Mouse (Mus musculus): ENCODE data around the gene Sorcs2. TPM values are rescaled to one million over a fixed set of nuclear protein-coding genes. Genes with fewer than 3 reads are reported as not detected.

Sorcs2 gene
- polyA plus RNA-seq, 1 experiment from 2014 or later, result 11.1 TPM

DNA sequence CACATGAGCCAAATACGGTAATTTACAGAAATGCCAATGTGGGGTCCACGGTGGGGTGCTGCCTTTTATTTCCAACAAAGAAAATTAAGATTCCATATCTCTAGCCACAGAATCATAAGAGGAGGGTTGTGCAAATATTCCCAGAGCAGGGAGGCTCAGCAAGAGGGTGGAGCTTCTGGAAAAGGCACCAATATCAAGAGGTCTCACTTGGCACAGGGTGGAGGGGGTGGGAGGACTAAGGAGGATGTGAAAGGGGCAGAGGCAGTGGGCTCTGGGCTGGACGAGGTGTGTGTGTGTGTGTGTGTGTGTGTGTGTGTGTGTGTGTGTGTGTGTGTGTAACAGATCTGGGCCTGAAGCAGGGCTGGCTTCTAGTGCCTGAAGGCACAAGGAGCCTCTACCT lies 297.5 kb downstream of the Sorcs2 start:
- no peak overlapping the region for H3K4me2 ChIP-seq (ENCODE audit: low read depth, low read length)
- peaks cover 3% of the 10 kb centered on the region; the same call in 1 of the 2 replicates for H3K4me1 ChIP-seq (ENCODE audit: control insufficient read depth, insufficient read depth, low read length)
- no peaks in the 10 kb centered on the region for H3K27me3 ChIP-seq (ENCODE audit: control insufficient read depth, insufficient read depth, low read length)
- H3K27ac ChIP-seq (ENCODE audit: low read depth, low read length), result no peak overlapping the region
- H3K9me3 ChIP-seq (ENCODE audit: control insufficient read depth, low read length), result no peaks in the 10 kb centered on the region
- ATAC-seq (ENCODE audit: low read depth), result no peak
- 72% methylated on average over 3 of the region's 3 CpGs for WGBS
- H3K9ac ChIP-seq (replicated peaks; ENCODE audit: low read depth, low read length), result no peak overlapping the region
- no peak overlapping the region for H3K4me3 ChIP-seq (ENCODE audit: low read depth, low read length)
- H3K36me3 ChIP-seq (ENCODE audit: control insufficient read depth, insufficient read depth, low read length), result no peaks in the 10 kb centered on the region

DNA sequence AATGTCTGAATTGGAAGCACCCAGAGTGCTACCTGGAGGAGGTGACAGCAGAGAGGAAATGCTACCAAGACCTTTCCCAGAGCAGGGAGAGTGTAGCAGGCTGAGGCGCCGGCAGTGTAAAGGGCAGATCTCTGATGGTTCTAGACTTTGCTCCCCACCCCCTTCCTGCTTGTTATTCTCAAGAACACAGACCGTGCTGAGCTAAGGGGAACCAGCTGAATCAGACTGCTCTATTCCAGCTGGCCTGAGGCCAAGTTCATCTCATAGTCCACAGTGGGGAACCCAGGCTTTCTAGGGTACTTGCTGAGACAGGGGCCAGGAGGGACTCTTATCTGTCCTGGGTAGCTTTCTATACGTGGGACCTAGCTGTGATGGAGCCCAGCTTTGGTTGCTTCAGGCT lies 298.3 kb downstream of the Sorcs2 start:
- WGBS, result 70% methylated on average over 4 of the region's 4 CpGs
- ATAC-seq (ENCODE audit: low read depth), result no peak
- H3K9me3 ChIP-seq (ENCODE audit: control insufficient read depth, low read length), result no peaks in the 10 kb centered on the region

DNA sequence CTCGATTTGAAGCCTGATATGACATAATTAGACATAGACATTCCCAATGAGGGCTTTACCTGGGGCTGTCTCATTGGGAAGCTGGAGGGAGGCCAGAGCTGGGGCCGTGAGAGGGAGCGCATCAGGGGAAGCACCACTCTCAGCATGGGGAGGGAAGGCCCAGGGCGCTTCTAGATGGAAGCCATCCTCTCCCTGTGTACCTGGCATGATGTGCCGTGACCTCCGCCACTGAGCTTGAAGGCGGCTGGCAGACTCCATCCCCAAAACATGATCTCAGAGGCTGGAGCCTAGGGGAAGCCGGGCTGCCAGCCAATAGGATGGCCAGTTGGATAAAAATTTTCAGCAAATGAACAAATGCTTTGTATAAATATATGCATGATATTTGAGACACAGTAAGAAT lies 301.9 kb downstream of the Sorcs2 start:
- Histone ChIP-seq H3K27me3 (ENCODE audit: control insufficient read depth, insufficient read depth, low read length) (no peaks in the 10 kb centered on the region), H3K4me3 (ENCODE audit: low read depth, low read length) (no peak overlapping the region), H3K27ac (ENCODE audit: low read depth, low read length) (no peak overlapping the region), H3K9ac (replicated peaks; ENCODE audit: low read depth, low read length) (no peak overlapping the region), H3K36me3 (ENCODE audit: control insufficient read depth, insufficient read depth, low read length) (no peaks in the 10 kb centered on the region), H3K4me1 (ENCODE audit: control insufficient read depth, insufficient read depth, low read length) (peaks cover 3% of the 10 kb centered on the region; the same call in 1 of the 2 replicates), H3K9me3 (ENCODE audit: control insufficient read depth, low read length) (no peaks in the 10 kb centered on the region), H3K4me2 (ENCODE audit: low read depth, low read length) (no peak overlapping the region)
- 74% methylated on average over 8 of the region's 8 CpGs for WGBS
- ATAC-seq (ENCODE audit: low read depth), result no peak

More for the DNA sequence above, 298.3 kb downstream of the Sorcs2 start:
- H3K36me3 ChIP-seq (ENCODE audit: control insufficient read depth, insufficient read depth, low read length), result no peaks in the 10 kb centered on the region
- peaks cover 3% of the 10 kb centered on the region; the same call in 1 of the 2 replicates for H3K4me1 ChIP-seq (ENCODE audit: control insufficient read depth, insufficient read depth, low read length)
- no peak overlapping the region for H3K9ac ChIP-seq (replicated peaks; ENCODE audit: low read depth, low read length)
- H3K4me2 ChIP-seq (ENCODE audit: low read depth, low read length), result no peak overlapping the region
- H3K27ac ChIP-seq (ENCODE audit: low read depth, low read length), result no peak overlapping the region
- no peaks in the 10 kb centered on the region for H3K27me3 ChIP-seq (ENCODE audit: control insufficient read depth, insufficient read depth, low read length)
- no peak overlapping the region for H3K4me3 ChIP-seq (ENCODE audit: low read depth, low read length)

DNA sequence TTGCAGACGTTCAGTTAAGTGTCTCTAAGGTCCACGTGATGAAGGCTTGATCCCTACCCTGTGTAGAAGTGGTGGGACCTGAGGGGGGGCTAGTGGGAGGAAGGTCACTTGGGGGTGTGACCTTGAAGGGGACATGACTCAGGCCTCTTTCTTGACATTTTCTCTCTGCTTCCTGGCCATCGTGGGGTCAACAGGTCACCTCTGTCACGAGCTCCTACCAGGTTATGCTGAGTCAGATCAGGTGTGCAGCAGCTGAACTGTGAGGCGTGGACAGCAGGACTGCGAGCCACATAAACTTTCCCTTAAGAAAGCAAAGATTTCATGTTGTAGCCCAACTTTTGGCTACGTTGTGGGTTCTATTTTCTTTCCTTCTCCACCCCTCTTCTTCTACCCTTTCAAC lies 307.9 kb downstream of the Sorcs2 start:
- 86% methylated on average over 7 of the region's 7 CpGs for WGBS
- ATAC-seq (ENCODE audit: low read depth), result no peak
- no peak overlapping the region for H3K27ac ChIP-seq (ENCODE audit: low read depth, low read length)
- no peaks in the 10 kb centered on the region for H3K4me1 ChIP-seq (ENCODE audit: control insufficient read depth, insufficient read depth, low read length)
- no peak overlapping the region for H3K4me2 ChIP-seq (ENCODE audit: low read depth, low read length)
- no peaks in the 10 kb centered on the region for H3K27me3 ChIP-seq (ENCODE audit: control insufficient read depth, insufficient read depth, low read length)
- no peaks in the 10 kb centered on the region for H3K9me3 ChIP-seq (ENCODE audit: control insufficient read depth, low read length)
- H3K4me3 ChIP-seq (ENCODE audit: low read depth, low read length), result no peak overlapping the region
- no peaks in the 10 kb centered on the region for H3K36me3 ChIP-seq (ENCODE audit: control insufficient read depth, insufficient read depth, low read length)
- H3K9ac ChIP-seq (replicated peaks; ENCODE audit: low read depth, low read length), result no peak overlapping the region

DNA sequence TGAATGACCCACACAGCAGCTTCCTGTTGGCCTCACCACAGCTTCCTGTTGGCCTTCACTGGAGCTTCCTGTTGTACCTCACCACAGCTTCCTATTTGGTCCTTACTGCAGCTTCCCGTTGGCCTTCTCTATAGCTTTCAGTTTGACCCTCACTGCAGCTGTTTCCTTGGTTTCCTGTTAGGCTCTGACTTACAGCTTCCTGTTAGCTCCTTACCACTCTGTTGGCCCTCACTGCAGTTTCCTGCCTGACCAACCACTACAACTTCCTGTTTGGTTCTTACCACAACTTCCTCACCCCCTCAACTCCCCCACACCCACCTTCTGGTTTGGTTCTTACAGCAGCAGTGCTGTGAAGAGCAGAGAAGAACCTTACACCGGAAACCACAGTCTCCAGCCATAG lies 308.7 kb downstream of the Sorcs2 start:
- no peak overlapping the region for H3K4me2 ChIP-seq (ENCODE audit: low read depth, low read length)
- no peak overlapping the region for H3K4me3 ChIP-seq (ENCODE audit: low read depth, low read length)
- no peak overlapping the region for H3K27ac ChIP-seq (ENCODE audit: low read depth, low read length)
- no peak overlapping the region for H3K9ac ChIP-seq (replicated peaks; ENCODE audit: low read depth, low read length)
- WGBS, result 77% methylated on average over 2 of the region's 2 CpGs
- no peaks in the 10 kb centered on the region for H3K27me3 ChIP-seq (ENCODE audit: control insufficient read depth, insufficient read depth, low read length)
- no peak for ATAC-seq (ENCODE audit: low read depth)
- no peaks in the 10 kb centered on the region for H3K4me1 ChIP-seq (ENCODE audit: control insufficient read depth, insufficient read depth, low read length)
- no peaks in the 10 kb centered on the region for H3K9me3 ChIP-seq (ENCODE audit: control insufficient read depth, low read length)
- H3K36me3 ChIP-seq (ENCODE audit: control insufficient read depth, insufficient read depth, low read length), result no peaks in the 10 kb centered on the region

DNA sequence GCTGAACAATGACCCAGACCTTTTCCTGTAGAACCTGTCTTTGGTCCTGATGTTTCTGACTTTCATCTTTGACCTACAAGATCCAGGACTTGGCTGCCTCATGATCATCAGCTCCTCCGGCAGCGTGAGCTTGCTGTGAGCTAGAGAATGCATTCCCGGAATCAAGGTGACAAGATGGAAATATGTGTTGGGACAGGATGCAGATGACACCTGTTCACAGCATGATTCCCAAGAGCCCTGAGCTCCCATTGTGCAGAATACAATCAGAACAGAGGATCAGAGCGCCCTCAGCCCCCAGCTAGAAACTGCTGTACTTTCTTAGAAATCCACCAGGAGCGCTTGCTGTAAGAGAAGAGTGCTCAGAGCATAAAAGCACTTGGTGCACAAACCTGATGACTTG lies 311.0 kb downstream of the Sorcs2 start:
- no peaks in the 10 kb centered on the region for H3K27me3 ChIP-seq (ENCODE audit: control insufficient read depth, insufficient read depth, low read length)
- no peak overlapping the region for H3K27ac ChIP-seq (ENCODE audit: low read depth, low read length)
- H3K4me2 ChIP-seq (ENCODE audit: low read depth, low read length), result no peak overlapping the region
- H3K36me3 ChIP-seq (ENCODE audit: control insufficient read depth, insufficient read depth, low read length), result no peaks in the 10 kb centered on the region
- 88% methylated on average over 5 of the region's 5 CpGs for WGBS
- H3K9ac ChIP-seq (replicated peaks; ENCODE audit: low read depth, low read length), result no peak overlapping the region
- H3K4me1 ChIP-seq (ENCODE audit: control insufficient read depth, insufficient read depth, low read length), result no peaks in the 10 kb centered on the region
- no peak overlapping the region for H3K4me3 ChIP-seq (ENCODE audit: low read depth, low read length)
- H3K9me3 ChIP-seq (ENCODE audit: control insufficient read depth, low read length), result no peaks in the 10 kb centered on the region
- no peak for ATAC-seq (ENCODE audit: low read depth)

DNA sequence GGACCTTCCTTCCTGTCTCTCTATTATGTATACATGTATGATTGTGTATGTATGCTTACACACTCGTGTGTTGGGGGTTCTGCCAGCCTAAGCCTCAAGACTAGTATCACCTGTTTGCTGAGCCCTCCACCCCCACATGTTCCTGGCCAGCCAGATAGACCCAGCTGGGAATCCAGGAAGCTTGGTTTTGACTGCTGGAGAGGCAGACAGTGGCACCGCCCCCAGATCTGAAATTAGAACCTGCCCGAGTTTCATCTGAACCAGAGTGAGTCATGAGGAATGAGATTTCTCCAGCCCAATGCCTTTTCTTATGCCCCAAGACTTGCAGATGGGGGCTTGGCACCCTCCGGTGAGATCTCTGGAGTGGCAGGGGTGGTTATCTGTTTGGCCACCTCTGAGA lies 312.3 kb downstream of the Sorcs2 start:
- Histone ChIP-seq H3K36me3 (ENCODE audit: control insufficient read depth, insufficient read depth, low read length) (no peaks in the 10 kb centered on the region), H3K4me2 (ENCODE audit: low read depth, low read length) (no peak overlapping the region), H3K27ac (ENCODE audit: low read depth, low read length) (no peak overlapping the region), H3K9me3 (ENCODE audit: control insufficient read depth, low read length) (no peaks in the 10 kb centered on the region), H3K4me1 (ENCODE audit: control insufficient read depth, insufficient read depth, low read length) (no peaks in the 10 kb centered on the region), H3K9ac (replicated peaks; ENCODE audit: low read depth, low read length) (no peak overlapping the region), H3K4me3 (ENCODE audit: low read depth, low read length) (no peak overlapping the region), H3K27me3 (ENCODE audit: control insufficient read depth, insufficient read depth, low read length) (no peaks in the 10 kb centered on the region)
- WGBS, result 87% methylated on average over 4 of the region's 4 CpGs
- no peak for ATAC-seq (ENCODE audit: low read depth)

DNA sequence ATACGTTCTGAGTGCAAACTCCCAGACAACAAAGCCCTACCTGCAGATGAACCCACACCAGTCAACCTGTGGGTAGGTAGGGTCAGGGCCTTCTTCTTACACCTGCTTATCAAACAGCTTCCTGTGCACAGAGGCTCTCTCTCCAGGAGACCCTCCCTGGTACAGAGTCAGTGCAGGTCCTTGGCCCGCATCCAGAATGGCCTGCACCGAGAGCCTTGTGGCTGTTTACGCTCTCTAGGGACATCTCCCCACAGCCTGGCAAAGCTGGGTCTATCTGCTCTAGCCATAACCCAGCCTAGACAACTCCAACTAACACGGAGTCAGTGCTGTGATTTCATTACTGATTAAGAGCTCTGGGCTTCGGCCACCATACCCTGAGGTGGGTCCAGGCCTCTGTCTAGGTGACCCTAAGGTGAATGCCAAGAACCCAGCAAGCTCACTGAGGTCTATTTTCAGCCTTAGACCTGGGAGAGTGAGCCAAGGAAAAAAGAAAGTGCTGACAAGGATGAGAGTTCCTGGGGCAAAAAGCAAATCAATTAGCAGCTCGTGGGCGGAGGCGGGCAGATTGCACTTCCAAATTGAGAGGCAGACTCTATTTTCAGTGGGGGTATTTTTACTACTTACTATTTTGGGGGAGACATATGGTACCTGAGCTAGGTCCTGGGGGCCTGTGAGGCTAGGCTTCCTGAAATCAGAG lies 313.9 kb downstream of the Sorcs2 start:
- H3K36me3 ChIP-seq (ENCODE audit: control insufficient read depth, insufficient read depth, low read length), result no peaks in the 10 kb centered on the region
- no peaks in the 10 kb centered on the region for H3K4me1 ChIP-seq (ENCODE audit: control insufficient read depth, insufficient read depth, low read length)
- ATAC-seq (ENCODE audit: low read depth), result no peak
- 80% methylated on average over 9 of the region's 9 CpGs for WGBS
- H3K4me2 ChIP-seq (ENCODE audit: low read depth, low read length), result no peak overlapping the region
- H3K4me3 ChIP-seq (ENCODE audit: low read depth, low read length), result no peak overlapping the region
- H3K9me3 ChIP-seq (ENCODE audit: control insufficient read depth, low read length), result no peaks in the 10 kb centered on the region
- no peaks in the 10 kb centered on the region for H3K27me3 ChIP-seq (ENCODE audit: control insufficient read depth, insufficient read depth, low read length)
- H3K27ac ChIP-seq (ENCODE audit: low read depth, low read length), result no peak overlapping the region
- no peak overlapping the region for H3K9ac ChIP-seq (replicated peaks; ENCODE audit: low read depth, low read length)

DNA sequence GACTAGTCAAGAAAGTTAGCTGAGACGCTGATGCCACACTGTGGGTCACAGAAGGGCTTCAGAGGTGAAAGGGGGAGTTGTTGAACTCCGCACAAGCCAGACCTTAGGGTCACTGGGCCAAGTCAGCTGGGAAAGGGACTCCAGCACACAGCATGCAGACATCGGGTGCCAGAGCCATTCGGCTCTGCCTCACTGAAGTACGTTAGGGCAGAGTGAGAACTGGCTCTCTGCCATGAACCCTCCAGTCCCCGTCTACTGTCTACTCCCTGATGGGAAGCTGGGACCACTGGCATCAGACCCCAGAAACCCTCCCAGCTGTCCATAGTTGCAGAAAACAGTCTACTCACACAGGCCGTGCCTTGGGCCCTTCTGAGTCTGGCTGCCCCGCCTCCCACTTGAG lies 316.9 kb downstream of the Sorcs2 start:
- no peak overlapping the region for H3K4me2 ChIP-seq (ENCODE audit: low read depth, low read length)
- no peak overlapping the region for H3K9ac ChIP-seq (replicated peaks; ENCODE audit: low read depth, low read length)
- H3K4me1 ChIP-seq (ENCODE audit: control insufficient read depth, insufficient read depth, low read length), result no peaks in the 10 kb centered on the region
- H3K4me3 ChIP-seq (ENCODE audit: low read depth, low read length), result no peak overlapping the region
- 72% methylated on average over 8 of the region's 8 CpGs for WGBS
- H3K27ac ChIP-seq (ENCODE audit: low read depth, low read length), result no peak overlapping the region
- H3K36me3 ChIP-seq (ENCODE audit: control insufficient read depth, insufficient read depth, low read length), result no peaks in the 10 kb centered on the region
- no peaks in the 10 kb centered on the region for H3K9me3 ChIP-seq (ENCODE audit: control insufficient read depth, low read length)
- ATAC-seq (ENCODE audit: low read depth), result no peak
- H3K27me3 ChIP-seq (ENCODE audit: control insufficient read depth, insufficient read depth, low read length), result no peaks in the 10 kb centered on the region
